In genomic region chr9:21592703-21593121, GRCm38 (mm10) we compare ENCODE assay signal across 7 mouse cellular contexts. TPM values are rescaled to one million over a fixed set of nuclear protein-coding genes. Genes with fewer than 3 reads are reported as not detected.
DNase-seq lines count a peak whose midpoint lies in the region; ATAC-seq and TF ChIP-seq lines count a peak whose summit lies in the region.

Timm29 (plus strand) TSS chr9:21592722.
Yipf2 (minus strand) TSS chr9:21592828.

- H3K9me3 ChIP-seq in embryonic facial prominence, embryonic 10.5 days, result no peaks in the 10 kb centered on the region
- H3K9me3 ChIP-seq in intestine, postnatal 0 days (ENCODE audit: control insufficient read depth), result no peaks in the 10 kb centered on the region
- no peaks in the 10 kb centered on the region for H3K9me3 ChIP-seq in midbrain, embryonic 12.5 days

- peak within 1 kb of the TSS; percentile 91 for H3K4me3 ChIP-seq in embryonic facial prominence, embryonic 10.5 days
- peak within 1 kb of the TSS; percentile 91 for H3K4me3 ChIP-seq in intestine, postnatal 0 days (ENCODE audit: low read depth, low read length)
- peak within 1 kb of the TSS; percentile 99 for H3K4me3 ChIP-seq in midbrain, embryonic 12.5 days
- H3K4me3 ChIP-seq in small intestine, adult 2 months (ENCODE audit: low read depth, low read length), result peak within 1 kb of the TSS; percentile 75

- no peaks in the 10 kb centered on the region for H3K27me3 ChIP-seq in embryonic facial prominence, embryonic 10.5 days (replicated peaks; ENCODE audit: low read depth, poor library complexity, severe bottlenecking)
- no peaks in the 10 kb centered on the region for H3K27me3 ChIP-seq in intestine, postnatal 0 days (replicated peaks; ENCODE audit: control insufficient read depth, insufficient read depth, low read length)
- no peaks in the 10 kb centered on the region for H3K27me3 ChIP-seq in midbrain, embryonic 12.5 days
- no peaks in the 10 kb centered on the region for H3K27me3 ChIP-seq in small intestine, adult 2 months (ENCODE audit: control insufficient read depth, insufficient read depth, low read length)

- peak; percentile 91 for DNase-seq in adrenal gland, postnatal 10 days
- peak; percentile 92 for DNase-seq in embryonic facial prominence, embryonic 10.5 days (ENCODE audit: low spot score)
- DNase-seq in gonadal fat pad, adult 2 months (ENCODE audit: low read depth), result peak; percentile 87
- peak; percentile 86 for DNase-seq in left cerebral cortex, postnatal 4 days

- H3K4me2 ChIP-seq in intestine, postnatal 0 days (replicated peaks; ENCODE audit: low read depth), result peak within 1 kb of the TSS; percentile 94
- peak within 1 kb of the TSS; percentile 98 for H3K4me2 ChIP-seq in midbrain, embryonic 12.5 days (replicated peaks)

- TF ChIP-seq CTCF in intestine, postnatal 0 days (IDR thresholded peaks at IDR 0.05; ENCODE audit: low read depth), result no peak
- no peak for TF ChIP-seq CTCF in small intestine, adult 2 months (IDR thresholded peaks at IDR 0.05; ENCODE audit: extremely low read depth, insufficient read length, insufficient replicate concordance, low read depth, low read length)

- peak within 1 kb of the TSS; percentile 83 for H3K9ac ChIP-seq in intestine, postnatal 0 days (ENCODE audit: low read depth, low read length)
- H3K9ac ChIP-seq in midbrain, embryonic 12.5 days (replicated peaks), result peak within 1 kb of the TSS; percentile 92

- WGBS in embryonic facial prominence, embryonic 10.5 days, result 0% methylated on average over 30 of the region's 30 CpGs
- under 1% methylated on average over 30 of the region's 30 CpGs for WGBS in intestine, postnatal 0 days
- under 1% methylated on average over 30 of the region's 30 CpGs for WGBS in midbrain, embryonic 12.5 days
- under 1% methylated on average over 30 of the region's 30 CpGs for WGBS in small intestine, adult 2 months

- peaks cover 61% of the 10 kb centered on the region for H3K36me3 ChIP-seq in embryonic facial prominence, embryonic 10.5 days (replicated peaks)
- H3K36me3 ChIP-seq in intestine, postnatal 0 days (ENCODE audit: control insufficient read depth, insufficient read depth), result peaks cover 28% of the 10 kb centered on the region
- peaks cover 36% of the 10 kb centered on the region for H3K36me3 ChIP-seq in midbrain, embryonic 12.5 days
- peaks cover 23% of the 10 kb centered on the region for H3K36me3 ChIP-seq in small intestine, adult 2 months (ENCODE audit: control insufficient read depth, insufficient read depth, low read length)

- peak; percentile 62; the same call in 1 of the 2 replicates for TF ChIP-seq POLR2A in small intestine, adult 2 months (IDR thresholded peaks at IDR 0.05; ENCODE audit: low read depth, low read length)

- peak within 1 kb of the TSS; percentile 88 for H3K27ac ChIP-seq in embryonic facial prominence, embryonic 10.5 days (replicated peaks)
- H3K27ac ChIP-seq in intestine, postnatal 0 days (ENCODE audit: low read depth, low read length), result peak within 1 kb of the TSS; percentile 87
- H3K27ac ChIP-seq in midbrain, embryonic 12.5 days (replicated peaks), result peak within 1 kb of the TSS; percentile 83
- H3K27ac ChIP-seq in small intestine, adult 2 months (ENCODE audit: insufficient read depth, low read depth, low read length), result peak within 1 kb of the TSS; percentile 74

- intact Hi-C loops in left cerebral cortex, postnatal 4 days (cut with DNase I), result no loop called here

- ATAC-seq in intestine, postnatal 0 days, result peak; percentile 86
- ATAC-seq in midbrain, embryonic 12.5 days (ENCODE audit: low FRiP score, low read depth), result peak; percentile 90

- peaks cover 29% of the 10 kb centered on the region for H3K4me1 ChIP-seq in embryonic facial prominence, embryonic 10.5 days
- 0 out of 2 replicates have a peak, but pooled peaks cover 5% of the 10 kb centered on the region for H3K4me1 ChIP-seq in intestine, postnatal 0 days (replicated peaks; ENCODE audit: control insufficient read depth, insufficient read depth, low read length)
- peaks cover 31% of the 10 kb centered on the region for H3K4me1 ChIP-seq in midbrain, embryonic 12.5 days
- peaks cover 4% of the 10 kb centered on the region; the same call in 1 of the 2 replicates for H3K4me1 ChIP-seq in small intestine, adult 2 months (ENCODE audit: control insufficient read depth, insufficient read depth, insufficient read length, low read length)

RNA-seq across cellular contexts. Expression of gene Timm29, which starts in this region (rescaled TPM):
- 10 to 100 TPM; 46.3 to 48.3 TPM for total RNA-seq in adrenal gland, postnatal 10 days (2021)
- 32.0 and 32.7 TPM in 2 replicates for polyA plus RNA-seq in embryonic facial prominence, embryonic 10.5 days (2016; fragmentation: Nextera tagmentation; extraction: Ambion mirVana)
- 28.3 and 35.8 TPM in 2 replicates for polyA plus RNA-seq in gonadal fat pad, adult 2 months (2012; rRNA removed)
- polyA plus RNA-seq in intestine, postnatal 0 days (2015; fragmentation: Nextera tagmentation; extraction: Ambion mirVana), result 15.1 and 15.9 TPM in 2 replicates
- total RNA-seq in left cerebral cortex, postnatal 4 days (2021), result 10 to 100 TPM; 56.7 to 58.7 TPM
- polyA plus RNA-seq in midbrain, embryonic 12.5 days (2016; fragmentation: Nextera tagmentation; extraction: Ambion mirVana), result 57.6 and 60.9 TPM in 2 replicates
- polyA plus RNA-seq in small intestine, adult 2 months (2012; rRNA removed), result 11.0 and 14.7 TPM in 2 replicates

RNA-seq across cellular contexts. Expression of gene Yipf2, which starts in this region (rescaled TPM):
- total RNA-seq in adrenal gland, postnatal 10 days (2021), result 10 to 100 TPM; 22.9 to 25.1 TPM
- polyA plus RNA-seq in embryonic facial prominence, embryonic 10.5 days (2016; fragmentation: Nextera tagmentation; extraction: Ambion mirVana), result 19.0 and 21.2 TPM in 2 replicates
- polyA plus RNA-seq in gonadal fat pad, adult 2 months (2012; rRNA removed), result 95.2 and 112 TPM in 2 replicates
- 19.2 and 20.1 TPM in 2 replicates for polyA plus RNA-seq in intestine, postnatal 0 days (2015; fragmentation: Nextera tagmentation; extraction: Ambion mirVana)
- 1 to 10 TPM; 7.0 to 9.9 TPM for total RNA-seq in left cerebral cortex, postnatal 4 days (2021)
- polyA plus RNA-seq in midbrain, embryonic 12.5 days (2016; fragmentation: Nextera tagmentation; extraction: Ambion mirVana), result 20.8 and 21.2 TPM in 2 replicates
- polyA plus RNA-seq in small intestine, adult 2 months (2012; rRNA removed), result 22.5 and 35.9 TPM in 2 replicates

Comparison
In these comparisons a context has a peak if more than half of its experiments do, and no peak if none do; other contexts are left out.
1. Peak in every context shown above with its lines: DNase-seq, ATAC-seq, H3K4me3 ChIP-seq and H3K27ac ChIP-seq.